Mouse (Mus musculus) hindbrain, postnatal 0 days (tissue): Measurements from ENCODE around the gene Elmo1. TPM values are rescaled to one million over a fixed set of nuclear protein-coding genes. Genes with fewer than 3 reads are reported as not detected.

Experiments used
- ATAC-seq: fragments of 200-750 bp; cut with Nextera tagmentation; 2 replicates; pipeline ENCODE4 v1.8.0; 2017; ENCODE audit warnings: mild to moderate bottlenecking, moderate TSS enrichment, moderate library complexity
- DNase-seq: peaks from one replicate; pipeline ENCODE4 v3.0.0-alpha.2; 2015; ENCODE audit warnings: low spot score
- H3K27ac ChIP-seq: fragments of 300-500 bp; sonication (generic); 2 replicates; pipeline ENCODE4 v1.5.1; 2014; ENCODE audit warnings: mild to moderate bottlenecking
- H3K27me3 ChIP-seq: fragments of 300-500 bp; sonication (generic); 2 replicates; pipeline ENCODE4 v1.6.1; 2014; ENCODE audit warnings: low read length, mixed read lengths; ENCODE audit not compliant: insufficient read depth
- H3K36me3 ChIP-seq: fragments of 300-500 bp; sonication (generic); 2 replicates; pipeline ENCODE4 v1.6.1; 2014; ENCODE audit warnings: low read length, mixed read lengths; ENCODE audit not compliant: insufficient read depth
- H3K4me1 ChIP-seq: fragments of 300-500 bp; sonication (generic); 2 replicates; pipeline ENCODE4 v1.6.1; 2014; ENCODE audit warnings: antibody characterized with exemption, low read length, mixed read lengths; ENCODE audit not compliant: insufficient read depth
- H3K4me2 ChIP-seq: fragments of 300-500 bp; sonication (generic); 2 replicates; pipeline ENCODE4 v1.6.1; 2014; ENCODE audit warnings: low read depth, mild to moderate bottlenecking, low read length, moderate library complexity, mixed read lengths
- H3K4me3 ChIP-seq: fragments of 300-500 bp; sonication (generic); 2 replicates; pipeline ENCODE4 v1.5.1; 2014; ENCODE audit warnings: low read length
- H3K9ac ChIP-seq: fragments of 300-500 bp; sonication (generic); replicated peaks from 2 replicates; pipeline ENCODE4 v1.6.1; 2014; ENCODE audit warnings: mild to moderate bottlenecking, low read length, moderate library complexity, mixed read lengths
- H3K9me3 ChIP-seq: fragments of 300-500 bp; sonication (generic); 2 replicates; pipeline ENCODE4 v1.6.1; 2016; ENCODE audit warnings: low read length, mixed read lengths
- CTCF ChIP-seq: IDR thresholded peaks from 2 replicates; pipeline ENCODE4 v1.5.1; 2016; ENCODE audit warnings: antibody characterized with exemption, control low read depth, low read depth
- WGBS: fragments of 180-500 bp; shearing (Covaris S2); extraction: QIAGEN DNeasy Blood & Tissue Kit; methylation state at CpG from one replicate; pipeline ENCODE4 v1.1.7; 2014; 5-methylcytosine and 5-hydroxymethylcytosine counted together
- polyA plus RNA-seq: library from polyadenylated mRNA; unstranded; fragments of >200 nt; fragmentation: Nextera tagmentation; extraction: Ambion mirVana; gene quantifications from 2 replicates; pipeline ENCODE4 v1.2.1, GENCODE M21; 2015
- total RNA-seq: library from RNA; depleted of rRNA; stranded (reverse); fragments of >200 nt; gene quantifications from 2 replicates; pipeline ENCODE4 v1.2.3, GENCODE M21; 2014

Gene Elmo1
- total and polyA plus RNA-seq, 2 experiments from 2014 or later, result 35.8 to 37.5 TPM

- no peak for TF ChIP-seq CTCF
- Histone ChIP-seq H3K27ac (no peak overlapping the region), H3K36me3 (no peaks in the 10 kb centered on the region), H3K9ac (no peak overlapping the region), H3K4me2 (no peak overlapping the region), H3K27me3 (no peaks in the 10 kb centered on the region), H3K4me3 (no peak overlapping the region), H3K9me3 (no peaks in the 10 kb centered on the region), H3K4me1 (no peaks in the 10 kb centered on the region)
- 55% methylated on average over 6 of the region's 6 CpGs for WGBS
- ATAC-seq (no peak), DNase-seq (no peak)
Measured at GRCm38 (mm10) chr13:20270148-20270547, 179.8 kb downstream of the Elmo1 start.

DNA sequence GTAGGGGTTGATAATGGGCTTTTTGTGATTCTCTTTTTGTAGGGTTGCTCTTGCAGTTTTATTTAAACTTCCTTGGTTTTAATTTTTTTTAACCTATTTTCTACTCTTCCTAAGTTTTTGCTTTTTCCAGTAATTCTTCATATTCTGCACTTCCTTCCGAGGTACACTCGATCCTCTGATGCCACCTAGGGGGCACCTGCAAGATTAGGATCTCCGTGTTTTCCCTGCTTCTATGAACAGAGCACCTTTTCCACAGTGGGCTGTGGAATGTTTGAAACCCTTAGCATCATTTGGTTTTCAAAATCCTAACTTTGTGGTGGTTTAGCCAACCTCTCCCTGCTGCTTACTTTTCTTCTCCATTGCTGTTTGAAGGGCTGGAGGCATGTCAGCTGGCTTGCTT lies 181.4 kb downstream of the Elmo1 start:
- H3K4me2 ChIP-seq, result no peak overlapping the region
- H3K27ac ChIP-seq, result no peak overlapping the region
- DNase-seq, result peak; percentile 82
- H3K27me3 ChIP-seq, result no peaks in the 10 kb centered on the region
- H3K4me3 ChIP-seq, result no peak overlapping the region
- TF ChIP-seq CTCF, result peak; percentile 75
- ATAC-seq, result peak; percentile 61; the same call in 1 of the 2 replicates
- no peaks in the 10 kb centered on the region for H3K9me3 ChIP-seq
- H3K4me1 ChIP-seq, result no peaks in the 10 kb centered on the region
- H3K9ac ChIP-seq, result no peak overlapping the region
- WGBS, result 39% methylated on average over 3 of the region's 3 CpGs
- no peaks in the 10 kb centered on the region for H3K36me3 ChIP-seq

DNA sequence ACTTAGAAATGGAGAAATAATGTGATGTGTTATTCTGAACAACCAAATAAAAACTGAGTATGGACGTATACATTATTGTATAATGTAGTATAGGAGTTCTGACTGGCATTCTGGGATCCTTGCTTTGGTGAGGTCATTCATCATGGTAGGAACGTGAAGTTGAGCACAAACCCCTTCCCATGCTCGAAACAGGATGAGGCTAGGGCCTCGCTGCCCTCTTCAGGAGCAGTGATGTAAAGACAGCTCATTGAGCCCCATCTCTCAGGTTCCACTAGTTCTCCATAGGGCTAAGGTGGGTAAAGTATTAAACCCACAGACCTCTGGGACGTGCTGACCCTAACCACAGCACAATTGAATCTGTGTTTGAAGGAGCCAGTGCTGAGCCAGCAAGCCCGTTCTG lies 182.2 kb downstream of the Elmo1 start:
- no peak overlapping the region for H3K27ac ChIP-seq
- no peak overlapping the region for H3K9ac ChIP-seq
- 57% methylated on average over 6 of the region's 6 CpGs for WGBS
- no peak overlapping the region for H3K4me3 ChIP-seq
- H3K27me3 ChIP-seq, result no peaks in the 10 kb centered on the region
- H3K9me3 ChIP-seq, result no peaks in the 10 kb centered on the region
- H3K4me1 ChIP-seq, result no peaks in the 10 kb centered on the region
- no peaks in the 10 kb centered on the region for H3K36me3 ChIP-seq
- peak; percentile 72 for ATAC-seq
- TF ChIP-seq CTCF, result peak; percentile 78
- no peak overlapping the region for H3K4me2 ChIP-seq
- peak; percentile 67 for DNase-seq

- 74% methylated on average over 2 of the region's 2 CpGs for WGBS
Measured at GRCm38 (mm10) chr13:20279889-20280288, 189.5 kb downstream of the Elmo1 start.

DNA sequence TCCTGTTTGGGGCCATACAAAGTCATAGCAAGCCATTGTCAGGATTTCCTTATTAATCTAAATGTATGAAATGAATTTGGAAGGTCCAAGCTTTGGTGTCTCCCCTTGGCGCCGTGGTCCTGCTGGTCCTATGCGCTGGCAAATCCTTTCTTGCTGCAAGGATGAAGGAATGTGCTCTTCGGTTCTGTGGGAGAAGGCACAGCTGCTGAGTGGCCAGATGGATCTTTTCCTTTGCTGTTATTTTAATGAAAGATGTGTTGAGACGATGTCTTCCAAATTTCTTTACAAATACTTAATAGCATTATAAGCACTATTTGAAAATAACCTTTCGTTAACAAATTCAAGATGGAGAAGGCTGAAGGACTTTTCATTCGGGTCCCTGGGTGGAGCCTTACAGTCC lies 193.5 kb downstream of the Elmo1 start:
- Histone ChIP-seq H3K9ac (no peak overlapping the region), H3K27me3 (no peaks in the 10 kb centered on the region), H3K36me3 (no peaks in the 10 kb centered on the region), H3K9me3 (no peaks in the 10 kb centered on the region), H3K4me1 (no peaks in the 10 kb centered on the region), H3K27ac (no peak overlapping the region), H3K4me3 (no peak overlapping the region), H3K4me2 (no peak overlapping the region)
- ATAC-seq, result no peak
- DNase-seq, result no peak
- WGBS, result 92% methylated on average over 7 of the region's 7 CpGs
- no peak for TF ChIP-seq CTCF

More at GRCm38 (mm10) chr13:20279889-20280288, 189.5 kb downstream of the Elmo1 start:
- TF ChIP-seq CTCF, result no peak
- no peaks in the 10 kb centered on the region for H3K9me3 ChIP-seq
- H3K27me3 ChIP-seq, result no peaks in the 10 kb centered on the region
- no peaks in the 10 kb centered on the region for H3K4me1 ChIP-seq
- H3K9ac ChIP-seq, result no peak overlapping the region
- H3K4me3 ChIP-seq, result no peak overlapping the region
- H3K36me3 ChIP-seq, result no peaks in the 10 kb centered on the region
- ATAC-seq (no peak), DNase-seq (no peak)
- no peak overlapping the region for H3K27ac ChIP-seq
- no peak overlapping the region for H3K4me2 ChIP-seq

GRCm38 (mm10) chr13:20286680-20287079 lies 196.3 kb downstream of the Elmo1 start:
- H3K4me3 ChIP-seq, result no peak overlapping the region
- no peak overlapping the region for H3K9ac ChIP-seq
- no peaks in the 10 kb centered on the region for H3K27me3 ChIP-seq
- H3K4me2 ChIP-seq, result no peak overlapping the region
- H3K9me3 ChIP-seq, result no peaks in the 10 kb centered on the region
- H3K36me3 ChIP-seq, result no peaks in the 10 kb centered on the region
- WGBS, result 89% methylated on average over 6 of the region's 6 CpGs
- DNase-seq (no peak), ATAC-seq (no peak)
- H3K27ac ChIP-seq, result no peak overlapping the region
- TF ChIP-seq CTCF, result no peak
- H3K4me1 ChIP-seq, result no peaks in the 10 kb centered on the region

DNA sequence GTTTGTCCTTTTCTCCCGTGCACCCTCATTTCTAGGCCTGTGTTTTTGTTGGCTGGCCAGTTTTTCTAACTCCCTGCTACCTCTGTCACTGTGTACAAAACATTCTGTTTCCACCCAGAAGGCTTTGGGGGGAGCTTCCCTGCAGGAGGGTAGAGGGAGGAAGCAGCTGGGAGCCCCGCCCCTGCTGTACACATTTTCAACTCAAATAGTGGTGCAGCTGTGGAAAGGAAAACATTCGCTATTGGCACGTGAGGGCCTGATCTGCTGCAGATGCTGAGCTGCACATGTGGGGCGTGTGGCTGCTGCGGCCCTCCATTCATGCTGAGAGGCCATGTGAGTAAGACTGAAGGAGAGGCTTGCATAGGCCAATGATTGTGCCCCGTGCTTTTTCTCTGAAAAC lies 198.0 kb downstream of the Elmo1 start:
- TF ChIP-seq CTCF, result no peak
- Histone ChIP-seq H3K36me3 (no peaks in the 10 kb centered on the region), H3K4me3 (no peak overlapping the region), H3K9me3 (no peaks in the 10 kb centered on the region), H3K4me1 (no peaks in the 10 kb centered on the region), H3K4me2 (no peak overlapping the region), H3K27ac (no peak overlapping the region), H3K9ac (no peak overlapping the region), H3K27me3 (no peaks in the 10 kb centered on the region)
- DNase-seq (peak; percentile 18), ATAC-seq (peak; percentile 43; the same call in 1 of the 2 replicates)
- WGBS, result 65% methylated on average over 7 of the region's 7 CpGs
